Mouse (Mus musculus) common myeloid progenitor, adult 5-6 weeks (primary cell): Measurements from ENCODE around the gene Hipk2. TPM values are rescaled to one million over a fixed set of nuclear protein-coding genes. Genes with fewer than 3 reads are reported as not detected.

Source experiments
- ATAC-seq: replicated peaks from 2 replicates; pipeline ENCODE4 v1.8.0; 2016; ENCODE audit warnings: low read depth, mild to moderate bottlenecking, moderate TSS enrichment, inconsistent platforms; ENCODE audit not compliant: poor library complexity, severe bottlenecking
- total RNA-seq: library from RNA; stranded (forward); fragments of 200-1000, 187-1606 nt; gene quantifications from 2 replicates; pipeline ENCODE4 v1.2.3, GENCODE M21; 2017

Gene Hipk2
- total RNA-seq, 1 experiment from 2014 or later, result 16.4 TPM

GRCm38 (mm10) chr6:38840380-38840779, 35.6 kb downstream of the Hipk2 start:
- no peak for ATAC-seq

- ATAC-seq, result no peak
Observed at GRCm38 (mm10) chr6:38839891-38840290, 36.1 kb downstream of the Hipk2 start.

- no peak for ATAC-seq
Observed at GRCm38 (mm10) chr6:38838061-38838460, 37.9 kb downstream of the Hipk2 start.

- ATAC-seq, result peak; percentile 83
Observed at GRCm38 (mm10) chr6:38835217-38835616, 40.7 kb downstream of the Hipk2 start.

- ATAC-seq, result peak; percentile 35
Observed at GRCm38 (mm10) chr6:38834727-38835126, 41.2 kb downstream of the Hipk2 start.

- ATAC-seq, result no peak
Observed at GRCm38 (mm10) chr6:38833721-38834120, 42.2 kb downstream of the Hipk2 start.

GRCm38 (mm10) chr6:38829452-38829851, 46.5 kb downstream of the Hipk2 start:
- ATAC-seq, result no peak

GRCm38 (mm10) chr6:38828211-38828610, 47.8 kb downstream of the Hipk2 start:
- ATAC-seq, result no peak

GRCm38 (mm10) chr6:38827435-38827834, 48.5 kb downstream of the Hipk2 start:
- ATAC-seq, result no peak

- no peak for ATAC-seq
Observed at GRCm38 (mm10) chr6:38826857-38827256, 49.1 kb downstream of the Hipk2 start.

GRCm38 (mm10) chr6:38825886-38826285, 50.1 kb downstream of the Hipk2 start:
- ATAC-seq, result no peak

- no peak for ATAC-seq
Observed at GRCm38 (mm10) chr6:38823827-38824226, 52.1 kb downstream of the Hipk2 start.

GRCm38 (mm10) chr6:38823164-38823563, 52.8 kb downstream of the Hipk2 start:
- no peak for ATAC-seq

- peak; percentile 73 for ATAC-seq
Observed at GRCm38 (mm10) chr6:38821686-38822085, 54.3 kb downstream of the Hipk2 start.

- no peak for ATAC-seq
Observed at GRCm38 (mm10) chr6:38820862-38821261, 55.1 kb downstream of the Hipk2 start.

- ATAC-seq, result peak; percentile 32; the same call in 1 of the 2 replicates
Observed at GRCm38 (mm10) chr6:38816216-38816615, 59.7 kb downstream of the Hipk2 start.

- no peak for ATAC-seq
Observed at GRCm38 (mm10) chr6:38815582-38815981, 60.4 kb downstream of the Hipk2 start.

- no peak for ATAC-seq
Observed at GRCm38 (mm10) chr6:38814690-38815089, 61.3 kb downstream of the Hipk2 start.

GRCm38 (mm10) chr6:38811459-38812145, 64.4 kb downstream of the Hipk2 start:
- ATAC-seq, result no peak

GRCm38 (mm10) chr6:38810121-38810475, 65.9 kb downstream of the Hipk2 start:
- ATAC-seq, result peak; percentile 61

- ATAC-seq, result peak; percentile 73
Observed at GRCm38 (mm10) chr6:38809396-38810120, 66.4 kb downstream of the Hipk2 start.

GRCm38 (mm10) chr6:38808317-38808716, 67.6 kb downstream of the Hipk2 start:
- no peak for ATAC-seq
